Mouse (Mus musculus) limb, embryonic 10.5 days (tissue): ENCODE results near the gene Morc1. TPM values are rescaled to one million over a fixed set of nuclear protein-coding genes. Genes with fewer than 3 reads are reported as not detected.

Experiments used
- DNase-seq: peaks from one replicate; pipeline ENCODE4 v3.0.0-alpha.2; 2017; ENCODE audit warnings: low spot score
- H3K27ac ChIP-seq: fragments of 300-500 bp; sonication (generic); 2 replicates; pipeline ENCODE4 v1.5.1; 2016; ENCODE audit warnings: mild to moderate bottlenecking
- H3K27me3 ChIP-seq: fragments of 300-500 bp; sonication (generic); 2 replicates; pipeline ENCODE4 v1.6.1; 2016; ENCODE audit warnings: low read depth, mild to moderate bottlenecking; ENCODE audit not compliant: poor library complexity, severe bottlenecking
- H3K36me3 ChIP-seq: fragments of 300-500 bp; sonication (generic); 2 replicates; pipeline ENCODE4 v1.6.1; 2016; ENCODE audit warnings: mild to moderate bottlenecking, moderate library complexity
- H3K4me1 ChIP-seq: fragments of 300-500 bp; sonication (generic); 2 replicates; pipeline ENCODE4 v1.6.1; 2016
- H3K4me3 ChIP-seq: fragments of 300-500 bp; sonication (generic); 2 replicates; pipeline ENCODE4 v1.5.1; 2016; ENCODE audit warnings: mild to moderate bottlenecking, moderate library complexity
- H3K9me3 ChIP-seq: fragments of 300-500 bp; sonication (generic); replicated peaks from 2 replicates; pipeline ENCODE4 v1.6.1; 2016; ENCODE audit warnings: mild to moderate bottlenecking
- WGBS: fragments of 180-500 bp; shearing (Covaris S2); methylation state at CpG from one replicate; pipeline ENCODE4 v1.1.7; 2016; 5-methylcytosine and 5-hydroxymethylcytosine counted together
- polyA plus RNA-seq: library from polyadenylated mRNA; unstranded; fragments of >200 nt; fragmentation: Nextera tagmentation; extraction: Ambion mirVana; gene quantifications from 2 replicates; pipeline ENCODE4 v1.2.1, GENCODE M21; 2016

Gene Morc1
- polyA plus RNA-seq, 1 experiment from 2014 or later: not detected

GRCm38 (mm10) chr16:48677381-48677780 is 246.3 kb downstream of the Morc1 start:
- no peaks in the 10 kb centered on the region for H3K9me3 ChIP-seq
- no peak overlapping the region for H3K27ac ChIP-seq
- 76% methylated on average over 5 of the region's 5 CpGs for WGBS
- H3K36me3 ChIP-seq: no peaks in the 10 kb centered on the region
- H3K4me3 ChIP-seq: no peak overlapping the region
- H3K27me3 ChIP-seq: no peaks in the 10 kb centered on the region
- no peak for DNase-seq
- no peaks in the 10 kb centered on the region for H3K4me1 ChIP-seq

DNA sequence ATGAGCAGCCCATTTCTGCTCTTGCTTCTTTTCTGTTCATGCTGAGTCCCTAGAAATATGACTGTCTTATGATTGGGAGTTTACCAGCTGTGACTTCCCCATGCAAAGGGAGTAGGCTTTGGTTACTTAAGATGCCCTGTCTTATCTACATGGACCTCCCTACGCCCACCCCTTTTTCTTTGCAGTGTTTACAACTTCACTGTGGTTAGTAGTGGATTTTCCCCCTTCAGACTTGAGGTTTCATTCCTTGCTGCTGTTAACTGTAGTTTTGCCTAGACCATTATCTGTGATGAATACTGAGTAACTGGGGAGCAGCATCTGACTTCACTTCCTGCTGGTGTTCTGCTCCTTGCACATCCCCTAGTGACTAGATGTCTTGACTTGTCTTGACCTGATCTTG is 247.0 kb downstream of the Morc1 start:
- Histone ChIP-seq H3K36me3 (no peaks in the 10 kb centered on the region), H3K27me3 (no peaks in the 10 kb centered on the region), H3K27ac (no peak overlapping the region), H3K9me3 (no peaks in the 10 kb centered on the region), H3K4me1 (no peaks in the 10 kb centered on the region), H3K4me3 (no peak overlapping the region)
- DNase-seq: no peak
- WGBS: 96% methylated on average over 1 of the region's 1 CpGs

Other genes starting within 250 kb of the Morc1 start
- gene Dppa4, start 147.5 kb upstream of the Morc1 start, polyA plus RNA-seq: not detected in 2 replicates
- gene Dppa2, start 127.3 kb upstream of the Morc1 start, polyA plus RNA-seq: not detected in 2 replicates
- gene Gm5485, start 18.8 kb upstream of the Morc1 start, polyA plus RNA-seq: not detected in 2 replicates